Mouse (Mus musculus) lung, adult 2 months (tissue): ENCODE measurements at regions not wholly inside any gene's neighbourhood (a gene's known extent, or its start where the extent isn't known, plus 50 kb on each side); places are given as distances from the start of the nearest gene placed in this dataset.

ENCODE experiments used
- CTCF ChIP-seq: fragments of 200-500 bp; IDR thresholded peaks from 2 replicates; pipeline ENCODE4 v1.5.1; 2011; ENCODE audit warnings: mild to moderate bottlenecking, low read length, control low read depth; ENCODE audit not compliant: insufficient read depth
- POLR2A ChIP-seq: fragments of 200-500 bp; IDR thresholded peaks from 2 replicates; pipeline ENCODE4 v1.6.1; 2011; ENCODE audit warnings: low read depth, mild to moderate bottlenecking, control low read depth, low read length, borderline replicate concordance; ENCODE audit errors: extremely low read depth

- TF ChIP-seq POLR2A (no peak), CTCF (no peak)
These were observed 163.4 kb downstream of the Trib2 start for GRCm38 (mm10) chr12:15653357-15653763.
